Mouse (Mus musculus) central nervous system, embryonic 14 days (tissue): ENCODE data around the gene Otor. TPM values are rescaled to one million over a fixed set of nuclear protein-coding genes. Genes with fewer than 3 reads are reported as not detected.

Experiments used
- polyA plus RNA-seq: library from polyadenylated mRNA; depleted of rRNA; stranded (reverse); fragments of >200 nt; gene quantifications from 2 replicates; pipeline ENCODE4 v1.2.3, GENCODE M21; 2012; rRNA removed

Gene Otor
- 2.2 and 16.4 TPM in 2 replicates for polyA plus RNA-seq

GRCm38 (mm10) chr2:143078198-143078851 lies at the start of gene Otor:
Gene Otor (plus strand): TSS chr2:143078473.

GRCm38 (mm10) chr2:143062812-143063792 lies 15.2 kb upstream of the Otor start, which contains the start of gene Snrpb2:
Gene Snrpb2 (plus strand): TSS chr2:143063039.

Other genes with a start within 250 kb of the Otor start
- gene Kif16b, start 176.9 kb upstream of the Otor start, polyA plus RNA-seq = 3.9 and 4.8 TPM in 2 replicates
- 56.8 and 71.8 TPM in 2 replicates for gene Snrpb2, start 15.4 kb upstream of the Otor start, polyA plus RNA-seq